Mouse (Mus musculus): ENCODE data around the gene Fmnl2. TPM values are rescaled to one million over a fixed set of nuclear protein-coding genes. Genes with fewer than 3 reads are reported as not detected.

Fmnl2 gene
- polyA plus RNA-seq, 1 experiment, result not detected

GRCm38 (mm10) chr2:52989316-52989715 is 131.7 kb downstream of the Fmnl2 start:
- TF ChIP-seq CTCF (IDR thresholded peaks at IDR 0.05; ENCODE audit: insufficient read depth, low read depth, low read length), result no peak
- Histone ChIP-seq H3K4me3 (ENCODE audit: insufficient read depth, low read depth, low read length) (no peak overlapping the region), H3K27ac (ENCODE audit: insufficient read depth, low read depth, low read length) (no peak overlapping the region), H3K4me1 (ENCODE audit: control insufficient read depth, insufficient read depth, low read length) (peaks cover 7% of the 10 kb centered on the region; the same call in 1 of the 2 replicates)
- 94% methylated on average over 4 of the region's 4 CpGs for WGBS

GRCm38 (mm10) chr2:52990874-52991687 is 133.4 kb downstream of the Fmnl2 start:
- WGBS, result 71% methylated on average over 9 of the region's 9 CpGs
- no peak for TF ChIP-seq POLR2A (IDR thresholded peaks at IDR 0.05; ENCODE audit: insufficient read depth, low read depth, low read length)
- TF ChIP-seq CTCF (IDR thresholded peaks at IDR 0.05; ENCODE audit: insufficient read depth, low read depth, low read length), result no peak
- Histone ChIP-seq H3K4me3 (ENCODE audit: insufficient read depth, low read depth, low read length) (no peak overlapping the region), H3K27ac (ENCODE audit: insufficient read depth, low read depth, low read length) (no peak overlapping the region; the same call in 1 of the 2 replicates), H3K4me1 (ENCODE audit: control insufficient read depth, insufficient read depth, low read length) (0 out of 2 replicates have a peak, but pooled peaks cover 3% of the 10 kb centered on the region)

GRCm38 (mm10) chr2:52991688-52992194 is 134.1 kb downstream of the Fmnl2 start:
- TF ChIP-seq CTCF (IDR thresholded peaks at IDR 0.05; ENCODE audit: insufficient read depth, low read depth, low read length), result no peak
- TF ChIP-seq POLR2A (IDR thresholded peaks at IDR 0.05; ENCODE audit: insufficient read depth, low read depth, low read length), result no peak
- WGBS, result 85% methylated on average over 5 of the region's 5 CpGs
- Histone ChIP-seq H3K4me3 (ENCODE audit: insufficient read depth, low read depth, low read length) (no peak overlapping the region), H3K4me1 (ENCODE audit: control insufficient read depth, insufficient read depth, low read length) (0 out of 2 replicates have a peak, but pooled peaks cover 3% of the 10 kb centered on the region), H3K27ac (ENCODE audit: insufficient read depth, low read depth, low read length) (no peak overlapping the region)

- no peak for TF ChIP-seq POLR2A (IDR thresholded peaks at IDR 0.05; ENCODE audit: insufficient read depth, low read depth, low read length)
- TF ChIP-seq CTCF (IDR thresholded peaks at IDR 0.05; ENCODE audit: insufficient read depth, low read depth, low read length), result no peak
- Histone ChIP-seq H3K4me1 (ENCODE audit: control insufficient read depth, insufficient read depth, low read length) (0 out of 2 replicates have a peak, but pooled peaks cover 3% of the 10 kb centered on the region), H3K27ac (ENCODE audit: insufficient read depth, low read depth, low read length) (no peak overlapping the region), H3K4me3 (ENCODE audit: insufficient read depth, low read depth, low read length) (no peak overlapping the region)
- WGBS, result 89% methylated on average over 7 of the region's 7 CpGs
These were observed 135.6 kb downstream of the Fmnl2 start for GRCm38 (mm10) chr2:52993241-52993640.

GRCm38 (mm10) chr2:52994526-52994925 is 136.9 kb downstream of the Fmnl2 start:
- 93% methylated on average over 9 of the region's 9 CpGs for WGBS
- Histone ChIP-seq H3K27ac (ENCODE audit: insufficient read depth, low read depth, low read length) (no peak overlapping the region), H3K4me3 (ENCODE audit: insufficient read depth, low read depth, low read length) (no peak overlapping the region), H3K4me1 (ENCODE audit: control insufficient read depth, insufficient read depth, low read length) (0 out of 2 replicates have a peak, but pooled peaks cover 5% of the 10 kb centered on the region)
- no peak for TF ChIP-seq POLR2A (IDR thresholded peaks at IDR 0.05; ENCODE audit: insufficient read depth, low read depth, low read length)
- TF ChIP-seq CTCF (IDR thresholded peaks at IDR 0.05; ENCODE audit: insufficient read depth, low read depth, low read length), result no peak

GRCm38 (mm10) chr2:52997955-52998750 is 140.5 kb downstream of the Fmnl2 start:
- WGBS, result 68% methylated on average over 15 of the region's 15 CpGs
- no peak overlapping the region for H3K27ac ChIP-seq (ENCODE audit: insufficient read depth, low read depth, low read length)

GRCm38 (mm10) chr2:52999524-52999969 is 141.9 kb downstream of the Fmnl2 start:
- Histone ChIP-seq H3K27ac (ENCODE audit: insufficient read depth, low read depth, low read length) (no peak overlapping the region), H3K4me3 (ENCODE audit: insufficient read depth, low read depth, low read length) (no peak overlapping the region), H3K4me1 (ENCODE audit: control insufficient read depth, insufficient read depth, low read length) (0 out of 2 replicates have a peak, but pooled peaks cover 3% of the 10 kb centered on the region)
- TF ChIP-seq CTCF (IDR thresholded peaks at IDR 0.05; ENCODE audit: insufficient read depth, low read depth, low read length) (no peak), POLR2A (IDR thresholded peaks at IDR 0.05; ENCODE audit: insufficient read depth, low read depth, low read length) (no peak)
- WGBS, result 30% methylated on average over 3 of the region's 3 CpGs

More at GRCm38 (mm10) chr2:52997955-52998750, 140.5 kb downstream of the Fmnl2 start:
- Histone ChIP-seq H3K4me1 (ENCODE audit: control insufficient read depth, insufficient read depth, low read length) (0 out of 2 replicates have a peak, but pooled peaks cover 3% of the 10 kb centered on the region), H3K4me3 (ENCODE audit: insufficient read depth, low read depth, low read length) (no peak overlapping the region)
- TF ChIP-seq CTCF (IDR thresholded peaks at IDR 0.05; ENCODE audit: insufficient read depth, low read depth, low read length) (no peak), POLR2A (IDR thresholded peaks at IDR 0.05; ENCODE audit: insufficient read depth, low read depth, low read length) (no peak)

- WGBS, result 93% methylated on average over 3 of the region's 3 CpGs
- H3K4me3 ChIP-seq (ENCODE audit: insufficient read depth, low read depth, low read length), result no peak overlapping the region
- H3K27ac ChIP-seq (ENCODE audit: insufficient read depth, low read depth, low read length), result no peak overlapping the region
- 0 out of 2 replicates have a peak, but pooled peaks cover 3% of the 10 kb centered on the region for H3K4me1 ChIP-seq (ENCODE audit: control insufficient read depth, insufficient read depth, low read length)
- no peak for TF ChIP-seq POLR2A (IDR thresholded peaks at IDR 0.05; ENCODE audit: insufficient read depth, low read depth, low read length)
- TF ChIP-seq CTCF (IDR thresholded peaks at IDR 0.05; ENCODE audit: insufficient read depth, low read depth, low read length), result no peak
These were observed 142.8 kb downstream of the Fmnl2 start for GRCm38 (mm10) chr2:53000446-53000845.
